Mouse (Mus musculus): ENCODE measurements around the gene Akap13. TPM values are rescaled to one million over a fixed set of nuclear protein-coding genes. Genes with fewer than 3 reads are reported as not detected.

Gene Akap13
- polyA plus RNA-seq, 1 experiment from 2014 or later = 29.5 TPM

DNA sequence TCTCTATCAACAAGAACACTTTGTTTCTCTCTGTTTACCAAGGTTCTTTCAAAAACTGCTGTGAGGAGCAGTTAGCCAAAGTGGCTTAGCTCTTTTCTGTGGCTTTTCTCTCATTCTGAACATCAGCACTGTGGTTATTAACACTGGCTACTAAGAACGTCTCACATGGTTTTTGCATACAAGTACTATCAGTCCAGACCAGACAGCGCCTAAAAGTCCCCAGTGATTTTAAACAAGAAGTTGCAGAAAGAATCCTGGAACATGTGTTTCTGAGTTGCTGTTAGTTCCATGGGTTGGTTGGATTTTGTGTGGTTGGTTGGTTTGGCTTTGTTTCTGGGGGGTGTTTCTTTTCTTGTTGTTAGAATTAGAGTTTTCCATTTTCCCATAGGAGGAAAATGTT, 257.5 kb downstream of the Akap13 start:
- no peaks in the 10 kb centered on the region for H3K4me1 ChIP-seq (ENCODE audit: control insufficient read depth, insufficient read depth, low read length)
- no peak for DNase-seq (ENCODE audit: low spot score)
- H3K9ac ChIP-seq (ENCODE audit: low read length) = no peak overlapping the region
- H3K9me3 ChIP-seq (ENCODE audit: control insufficient read depth, low read length) = no peaks in the 10 kb centered on the region
- no peaks in the 10 kb centered on the region for H3K27me3 ChIP-seq (ENCODE audit: control insufficient read depth, insufficient read depth, low read length)
- H3K36me3 ChIP-seq (ENCODE audit: control insufficient read depth, insufficient read depth, low read length) = no peaks in the 10 kb centered on the region
- 59% methylated on average over 2 of the region's 2 CpGs for WGBS
- H3K4me3 ChIP-seq (ENCODE audit: low read depth, low read length) = no peak overlapping the region
- H3K27ac ChIP-seq (ENCODE audit: low read depth, low read length) = no peak overlapping the region
- ATAC-seq (ENCODE audit: insufficient read depth, low FRiP score, low TSS enrichment) = no peak
- H3K4me2 ChIP-seq (ENCODE audit: low read depth) = no peak overlapping the region

DNA sequence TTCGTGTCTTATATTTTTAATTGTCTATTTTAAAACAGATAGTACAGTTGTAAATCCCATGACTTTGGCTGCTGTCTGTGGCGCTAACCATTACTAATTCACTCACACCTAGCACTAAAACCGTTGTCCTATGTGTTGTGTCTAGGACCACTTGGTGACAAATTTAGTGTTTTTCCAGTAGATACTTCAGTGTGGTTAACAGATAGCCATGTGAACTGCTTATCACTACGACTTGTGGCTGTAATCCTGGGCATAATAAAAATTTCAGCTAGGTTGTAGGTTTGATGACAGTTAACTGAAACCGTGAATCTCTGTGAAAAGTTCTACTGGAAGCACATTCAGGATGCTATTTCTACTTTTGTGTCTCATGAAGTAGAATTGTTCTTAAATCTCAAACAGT, 258.6 kb downstream of the Akap13 start:
- Histone ChIP-seq H3K4me3 (ENCODE audit: low read depth, low read length) (no peak overlapping the region), H3K9ac (ENCODE audit: low read length) (no peak overlapping the region), H3K4me2 (ENCODE audit: low read depth) (no peak overlapping the region), H3K27me3 (ENCODE audit: control insufficient read depth, insufficient read depth, low read length) (no peaks in the 10 kb centered on the region), H3K27ac (ENCODE audit: low read depth, low read length) (no peak overlapping the region), H3K9me3 (ENCODE audit: control insufficient read depth, low read length) (no peaks in the 10 kb centered on the region), H3K36me3 (ENCODE audit: control insufficient read depth, insufficient read depth, low read length) (no peaks in the 10 kb centered on the region), H3K4me1 (ENCODE audit: control insufficient read depth, insufficient read depth, low read length) (no peaks in the 10 kb centered on the region)
- WGBS = 95% methylated on average over 5 of the region's 5 CpGs
- no peak for DNase-seq (ENCODE audit: low spot score)
- no peak for ATAC-seq (ENCODE audit: insufficient read depth, low FRiP score, low TSS enrichment)

DNA sequence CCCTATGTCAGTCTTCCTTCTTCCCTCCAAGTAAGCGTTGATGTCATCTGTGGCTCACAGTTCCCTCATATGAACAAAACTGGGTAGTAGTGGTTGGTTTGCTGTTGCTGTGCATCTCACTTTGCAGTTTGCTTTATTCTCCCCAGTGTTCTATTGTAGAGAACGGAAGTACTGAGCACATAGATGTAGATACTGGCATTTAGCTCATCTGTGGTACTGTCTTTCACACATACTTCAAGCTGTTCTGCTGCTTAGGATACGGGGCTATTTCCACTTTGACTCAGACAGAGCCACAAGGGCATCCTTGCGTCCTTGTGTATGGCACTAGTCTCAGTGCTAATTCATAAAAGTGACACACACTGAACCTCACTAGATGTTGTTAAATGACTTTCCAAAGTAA, 259.7 kb downstream of the Akap13 start:
- Histone ChIP-seq H3K4me1 (ENCODE audit: control insufficient read depth, insufficient read depth, low read length) (no peaks in the 10 kb centered on the region), H3K4me2 (ENCODE audit: low read depth) (no peak overlapping the region), H3K36me3 (ENCODE audit: control insufficient read depth, insufficient read depth, low read length) (no peaks in the 10 kb centered on the region), H3K9me3 (ENCODE audit: control insufficient read depth, low read length) (no peaks in the 10 kb centered on the region), H3K9ac (ENCODE audit: low read length) (no peak overlapping the region), H3K4me3 (ENCODE audit: low read depth, low read length) (no peak overlapping the region), H3K27me3 (ENCODE audit: control insufficient read depth, insufficient read depth, low read length) (no peaks in the 10 kb centered on the region), H3K27ac (ENCODE audit: low read depth, low read length) (no peak overlapping the region)
- no peak for DNase-seq (ENCODE audit: low spot score)
- ATAC-seq (ENCODE audit: insufficient read depth, low FRiP score, low TSS enrichment) = no peak
- WGBS = 94% methylated on average over 4 of the region's 4 CpGs

DNA sequence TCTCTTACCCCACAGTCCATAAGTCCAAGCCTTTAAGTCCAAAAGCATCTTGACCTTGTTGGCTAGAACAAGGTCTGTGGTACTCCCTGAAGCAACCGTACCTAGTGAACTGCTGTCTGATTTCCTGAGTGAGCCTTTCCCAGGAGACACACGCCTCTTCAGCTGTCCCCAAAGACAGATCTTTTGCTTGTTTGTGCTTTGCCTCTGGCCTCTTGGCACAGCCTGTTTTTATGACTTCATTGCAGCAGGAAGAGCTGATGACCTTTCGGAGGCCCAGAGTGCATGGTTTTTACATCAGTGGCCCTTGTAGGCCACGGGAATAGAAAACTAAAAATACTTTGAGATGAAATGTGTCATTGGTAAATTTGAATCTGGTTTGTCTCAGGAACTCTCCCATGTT, 260.6 kb downstream of the Akap13 start:
- Histone ChIP-seq H3K4me3 (ENCODE audit: low read depth, low read length) (no peak overlapping the region), H3K9me3 (ENCODE audit: control insufficient read depth, low read length) (no peaks in the 10 kb centered on the region), H3K4me1 (ENCODE audit: control insufficient read depth, insufficient read depth, low read length) (no peaks in the 10 kb centered on the region), H3K4me2 (ENCODE audit: low read depth) (no peak overlapping the region), H3K36me3 (ENCODE audit: control insufficient read depth, insufficient read depth, low read length) (no peaks in the 10 kb centered on the region), H3K9ac (ENCODE audit: low read length) (no peak overlapping the region), H3K27ac (ENCODE audit: low read depth, low read length) (no peak overlapping the region), H3K27me3 (ENCODE audit: control insufficient read depth, insufficient read depth, low read length) (no peaks in the 10 kb centered on the region)
- ATAC-seq (ENCODE audit: insufficient read depth, low FRiP score, low TSS enrichment) = no peak
- DNase-seq (ENCODE audit: low spot score) = no peak
- 52% methylated on average over 4 of the region's 4 CpGs for WGBS

DNA sequence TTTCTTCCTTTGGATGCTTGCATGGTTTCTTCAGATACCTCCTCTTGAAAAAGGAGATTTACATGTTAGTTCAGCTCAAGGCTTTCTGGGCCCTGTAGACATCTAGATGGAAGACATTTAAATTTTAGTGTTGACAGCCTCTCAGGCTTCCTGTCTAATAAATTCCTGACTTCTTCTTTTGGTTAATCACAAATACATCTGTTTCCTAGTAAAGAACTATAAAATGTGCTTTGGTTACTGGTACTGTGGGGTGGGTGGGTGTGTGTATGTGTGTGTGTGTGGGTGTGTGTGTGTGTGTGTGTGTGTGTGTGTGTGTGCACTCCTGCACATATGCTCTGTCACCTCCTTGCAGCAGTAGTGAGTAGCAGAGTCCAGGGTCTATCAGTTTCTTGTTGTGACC, 262.0 kb downstream of the Akap13 start:
- no peak overlapping the region for H3K4me2 ChIP-seq (ENCODE audit: low read depth)
- H3K27me3 ChIP-seq (ENCODE audit: control insufficient read depth, insufficient read depth, low read length) = no peaks in the 10 kb centered on the region
- no peaks in the 10 kb centered on the region for H3K9me3 ChIP-seq (ENCODE audit: control insufficient read depth, low read length)
- ATAC-seq (ENCODE audit: insufficient read depth, low FRiP score, low TSS enrichment) (no peak), DNase-seq (ENCODE audit: low spot score) (no peak)
- H3K36me3 ChIP-seq (ENCODE audit: control insufficient read depth, insufficient read depth, low read length) = no peaks in the 10 kb centered on the region
- H3K4me3 ChIP-seq (ENCODE audit: low read depth, low read length) = no peak overlapping the region
- no peak overlapping the region for H3K27ac ChIP-seq (ENCODE audit: low read depth, low read length)
- no peak overlapping the region for H3K9ac ChIP-seq (ENCODE audit: low read length)
- H3K4me1 ChIP-seq (ENCODE audit: control insufficient read depth, insufficient read depth, low read length) = no peaks in the 10 kb centered on the region

DNA sequence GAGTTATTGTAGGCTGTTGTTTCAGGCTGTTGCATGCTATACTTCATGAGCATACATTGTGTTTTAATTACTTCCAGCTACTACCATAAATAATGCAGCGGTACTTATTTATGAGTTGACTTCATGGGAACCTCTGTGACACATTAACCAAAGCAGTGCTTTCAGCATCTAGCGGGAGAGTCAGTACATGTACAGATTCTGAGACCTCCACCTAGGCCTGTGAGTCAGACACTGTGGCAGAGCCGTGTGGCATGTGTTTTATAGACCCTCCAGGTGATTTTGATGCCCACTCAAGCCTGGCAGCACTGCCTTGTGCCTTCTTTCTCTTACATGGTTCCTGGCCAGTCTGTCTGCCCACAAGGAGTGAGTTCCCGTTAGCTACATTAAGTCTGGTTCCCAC, 266.0 kb downstream of the Akap13 start:
- no peak for DNase-seq (ENCODE audit: low spot score)
- Histone ChIP-seq H3K4me3 (ENCODE audit: low read depth, low read length) (no peak overlapping the region), H3K27me3 (ENCODE audit: control insufficient read depth, insufficient read depth, low read length) (no peaks in the 10 kb centered on the region), H3K36me3 (ENCODE audit: control insufficient read depth, insufficient read depth, low read length) (no peaks in the 10 kb centered on the region), H3K9me3 (ENCODE audit: control insufficient read depth, low read length) (no peaks in the 10 kb centered on the region), H3K27ac (ENCODE audit: low read depth, low read length) (no peak overlapping the region), H3K4me2 (ENCODE audit: low read depth) (no peak overlapping the region), H3K9ac (ENCODE audit: low read length) (no peak overlapping the region), H3K4me1 (ENCODE audit: control insufficient read depth, insufficient read depth, low read length) (no peaks in the 10 kb centered on the region)
- no peak for ATAC-seq (ENCODE audit: insufficient read depth, low FRiP score, low TSS enrichment)
- whole genome bisulfite sequencing = 89% methylated on average over 4 of the region's 4 CpGs

DNA sequence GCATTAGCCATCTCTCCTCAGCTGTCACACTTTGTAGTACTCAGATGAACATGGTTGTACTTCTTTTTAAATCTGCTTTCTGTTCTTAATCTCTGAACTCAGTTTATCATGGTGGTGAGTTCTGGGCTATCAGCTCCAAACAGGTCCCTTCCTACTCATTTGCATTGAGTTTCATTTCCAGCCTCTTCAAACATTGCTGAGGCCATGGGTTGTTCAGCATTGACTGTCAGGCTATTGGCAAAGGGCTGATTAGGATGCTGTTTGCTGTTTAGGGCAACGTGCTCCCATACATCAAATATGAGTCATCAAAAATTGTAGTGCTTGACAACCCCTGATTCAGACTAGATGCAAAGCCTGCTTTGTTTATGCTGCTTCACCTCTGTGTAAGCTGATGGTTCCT, 268.7 kb downstream of the Akap13 start:
- H3K9ac ChIP-seq (ENCODE audit: low read length) = no peak overlapping the region
- no peak overlapping the region for H3K4me3 ChIP-seq (ENCODE audit: low read depth, low read length)
- peaks cover 3% of the 10 kb centered on the region; the same call in 1 of the 2 replicates for H3K36me3 ChIP-seq (ENCODE audit: control insufficient read depth, insufficient read depth, low read length)
- no peak overlapping the region for H3K4me2 ChIP-seq (ENCODE audit: low read depth)
- H3K27me3 ChIP-seq (ENCODE audit: control insufficient read depth, insufficient read depth, low read length) = no peaks in the 10 kb centered on the region
- no peak for ATAC-seq (ENCODE audit: insufficient read depth, low FRiP score, low TSS enrichment)
- H3K27ac ChIP-seq (ENCODE audit: low read depth, low read length) = no peak overlapping the region
- WGBS = 100% methylated on average over 1 of the region's 1 CpGs
- H3K4me1 ChIP-seq (ENCODE audit: control insufficient read depth, insufficient read depth, low read length) = no peaks in the 10 kb centered on the region
- H3K9me3 ChIP-seq (ENCODE audit: control insufficient read depth, low read length) = no peaks in the 10 kb centered on the region
- DNase-seq (ENCODE audit: low spot score) = no peak

DNA sequence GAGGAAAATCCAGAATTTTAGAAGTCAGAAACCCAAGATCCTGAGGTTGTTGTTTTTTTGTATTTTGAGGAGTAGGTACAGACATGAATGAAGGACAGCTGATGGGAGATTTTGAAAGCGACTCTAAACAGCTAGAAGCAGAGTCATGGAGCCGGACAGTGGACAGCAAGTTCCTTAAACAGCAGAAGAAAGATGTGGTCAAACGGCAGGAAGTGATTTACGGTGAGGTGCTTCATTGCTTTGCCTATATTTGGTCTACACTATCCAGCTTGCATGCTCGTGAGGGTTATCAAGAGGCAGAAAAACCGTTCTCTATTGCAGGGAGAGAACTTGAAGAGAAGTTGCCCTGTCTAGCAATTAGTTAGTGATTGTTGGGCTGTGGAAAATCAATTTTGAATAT, 270.6 kb downstream of the Akap13 start:
- WGBS = 84% methylated on average over 6 of the region's 6 CpGs
- Histone ChIP-seq H3K4me2 (ENCODE audit: low read depth) (no peak overlapping the region), H3K4me1 (ENCODE audit: control insufficient read depth, insufficient read depth, low read length) (no peaks in the 10 kb centered on the region), H3K4me3 (ENCODE audit: low read depth, low read length) (no peak overlapping the region), H3K27ac (ENCODE audit: low read depth, low read length) (no peak overlapping the region), H3K9me3 (ENCODE audit: control insufficient read depth, low read length) (no peaks in the 10 kb centered on the region), H3K27me3 (ENCODE audit: control insufficient read depth, insufficient read depth, low read length) (no peaks in the 10 kb centered on the region), H3K36me3 (ENCODE audit: control insufficient read depth, insufficient read depth, low read length) (peaks cover 11% of the 10 kb centered on the region), H3K9ac (ENCODE audit: low read length) (no peak overlapping the region)
- DNase-seq (ENCODE audit: low spot score) = no peak
- ATAC-seq (ENCODE audit: insufficient read depth, low FRiP score, low TSS enrichment) = no peak

DNA sequence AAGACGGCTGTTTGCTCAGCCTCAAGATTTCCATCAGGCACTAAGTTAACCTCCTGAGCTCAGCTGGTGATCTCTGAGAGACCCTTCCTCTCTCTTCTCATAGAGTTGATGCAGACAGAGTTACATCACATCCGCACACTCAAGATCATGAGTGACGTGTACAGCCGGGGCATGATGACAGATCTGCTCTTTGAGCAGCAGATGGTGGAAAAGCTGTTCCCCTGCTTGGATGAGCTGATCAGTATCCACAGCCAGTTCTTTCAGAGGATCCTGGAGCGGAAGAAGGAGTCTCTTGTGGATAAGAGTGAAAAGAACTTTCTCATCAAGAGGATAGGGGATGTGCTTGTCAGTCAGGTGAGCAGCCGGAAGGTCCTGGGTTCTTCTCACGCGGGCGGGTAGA, 271.5 kb downstream of the Akap13 start:
- ATAC-seq (ENCODE audit: insufficient read depth, low FRiP score, low TSS enrichment) = no peak
- H3K9ac ChIP-seq (ENCODE audit: low read length) = no peak overlapping the region
- no peak overlapping the region for H3K27ac ChIP-seq (ENCODE audit: low read depth, low read length)
- peaks cover 11% of the 10 kb centered on the region for H3K36me3 ChIP-seq (ENCODE audit: control insufficient read depth, insufficient read depth, low read length)
- 98% methylated on average over 9 of the region's 9 CpGs for WGBS
- H3K4me1 ChIP-seq (ENCODE audit: control insufficient read depth, insufficient read depth, low read length) = no peaks in the 10 kb centered on the region
- DNase-seq (ENCODE audit: low spot score) = no peak
- H3K9me3 ChIP-seq (ENCODE audit: control insufficient read depth, low read length) = no peaks in the 10 kb centered on the region
- no peaks in the 10 kb centered on the region for H3K27me3 ChIP-seq (ENCODE audit: control insufficient read depth, insufficient read depth, low read length)
- H3K4me3 ChIP-seq (ENCODE audit: low read depth, low read length) = no peak overlapping the region
- H3K4me2 ChIP-seq (ENCODE audit: low read depth) = no peak overlapping the region
